Mouse (Mus musculus): ENCODE data around the gene Actn2. TPM values are rescaled to one million over a fixed set of nuclear protein-coding genes. Genes with fewer than 3 reads are reported as not detected.

Actn2 gene
- polyA plus RNA-seq, 1 experiment from 2014 or later, result 3.8 TPM

Other genes with a start within 250 kb of the Actn2 start
- 3.6 and 5.0 TPM in 2 replicates for gene Ryr2, start 233.8 kb downstream of the Actn2 start, polyA plus RNA-seq (2015; fragmentation: Nextera tagmentation; extraction: Ambion mirVana)
- 3.1 and 3.4 TPM in 2 replicates for gene Mtr, start 82.6 kb downstream of the Actn2 start, polyA plus RNA-seq (2015; fragmentation: Nextera tagmentation; extraction: Ambion mirVana)
- 10.5 and 11.7 TPM in 2 replicates for gene Heatr1, start 54.3 kb upstream of the Actn2 start, polyA plus RNA-seq (2015; fragmentation: Nextera tagmentation; extraction: Ambion mirVana)
- 26.0 and 28.2 TPM in 2 replicates for gene Lgals8, start 124.2 kb upstream of the Actn2 start, polyA plus RNA-seq (2015; fragmentation: Nextera tagmentation; extraction: Ambion mirVana)
- 2.0 and 2.1 TPM in 2 replicates for gene Edaradd, start 179.7 kb upstream of the Actn2 start, polyA plus RNA-seq (2015; fragmentation: Nextera tagmentation; extraction: Ambion mirVana)
- 16.7 TPM in 2 replicates for gene Ero1lb, start 225.1 kb upstream of the Actn2 start, polyA plus RNA-seq (2015; fragmentation: Nextera tagmentation; extraction: Ambion mirVana)

Measured in hindbrain, embryonic 16.5 days (tissue).